In the genomic region with DNA sequence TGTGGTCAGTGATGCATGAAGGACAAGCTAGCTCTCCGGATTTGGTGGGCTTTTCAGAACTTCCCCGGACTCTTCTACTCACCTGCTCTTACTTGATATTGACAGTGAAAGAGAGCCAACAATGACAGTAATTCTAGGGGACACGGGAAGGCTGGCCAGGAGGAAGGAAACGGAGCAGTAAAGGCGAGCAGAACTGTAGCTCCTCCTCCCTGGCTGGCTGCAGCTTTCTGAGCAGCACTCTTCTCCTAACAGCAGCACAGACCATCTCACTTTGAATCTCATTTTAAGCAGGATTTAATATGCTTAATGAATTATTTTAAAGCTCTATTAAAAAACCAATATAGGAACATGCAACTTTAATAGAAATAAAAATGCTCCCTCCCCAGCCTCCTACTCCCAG, we compare ENCODE assay signal across 20 mouse cellular contexts. TPM values are rescaled to one million over a fixed set of nuclear protein-coding genes. Genes with fewer than 3 reads are reported as not detected.
DNase-seq lines count a peak whose midpoint lies in the region; ATAC-seq lines count a peak whose summit lies in the region.
"Had no signal": no experiment of that assay in that cellular context is flagged by ENCODE, and none has a peak within 500 bp of the region (broad histone marks: within the 10 kb centered on the region; RNA-seq: fewer than 3 reads in every experiment).

No protein-coding gene starts in this region.

- no peak for ATAC-seq in heart, embryonic 11.5 days (replicated peaks; ENCODE audit: insufficient number of reproducible peaks, low FRiP score, low TSS enrichment)
- ATAC-seq in megakaryocyte, adult 5-6 weeks (ENCODE audit: poor library complexity, severe bottlenecking) = no peak
- ATAC-seq in forebrain, embryonic 15.5 days (replicated peaks) = no peak
- ATAC-seq: activated CD4-positive, CD25-positive, alpha-beta regulatory T cell, adult 4 months; forebrain, postnatal 0 days; Patski had no signal

- no peak overlapping the region for H3K27ac ChIP-seq in heart, embryonic 11.5 days (ENCODE audit: low read depth, low read length)
- no peak overlapping the region for H3K27ac ChIP-seq in forebrain, embryonic 15.5 days (replicated peaks)
- H3K27ac ChIP-seq: embryonic facial prominence, embryonic 12.5 days; forebrain, embryonic 12.5 days; heart, embryonic 13.5 days; hindbrain, embryonic 12.5 days had no signal

- no peaks in the 10 kb centered on the region for H3K36me3 ChIP-seq in heart, embryonic 11.5 days (ENCODE audit: control insufficient read depth, insufficient read depth, low read length)
- peaks cover 62% of the 10 kb centered on the region for H3K36me3 ChIP-seq in megakaryocyte, embryonic 14.5 days (replicated peaks; ENCODE audit: low read length)
- H3K36me3 ChIP-seq in forebrain, embryonic 15.5 days = no peaks in the 10 kb centered on the region
- H3K36me3 ChIP-seq: forebrain, embryonic 12.5 days had no signal

- no peak overlapping the region for H3K9ac ChIP-seq in heart, embryonic 11.5 days (ENCODE audit: low read depth, low read length)
- no peak overlapping the region for H3K9ac ChIP-seq in forebrain, embryonic 15.5 days (replicated peaks)
- H3K9ac ChIP-seq: embryonic facial prominence, embryonic 12.5 days; forebrain, embryonic 12.5 days; forebrain, postnatal 0 days; heart, embryonic 13.5 days; hindbrain, embryonic 12.5 days had no signal

- no peaks in the 10 kb centered on the region for H3K9me3 ChIP-seq in heart, embryonic 11.5 days (replicated peaks; ENCODE audit: control insufficient read depth, low read length)
- H3K9me3 ChIP-seq in megakaryocyte, embryonic 14.5 days = no peaks in the 10 kb centered on the region
- H3K9me3 ChIP-seq in forebrain, embryonic 15.5 days = no peaks in the 10 kb centered on the region
- H3K9me3 ChIP-seq: embryonic facial prominence, embryonic 12.5 days; forebrain, embryonic 12.5 days; heart, embryonic 13.5 days; hindbrain, embryonic 12.5 days had no signal

- peak; percentile 74 for DNase-seq in heart, adult 11 months
- peak; percentile 9 for DNase-seq in brain, adult 2 months (ENCODE audit: low read depth, low spot score)
- DNase-seq in thymus, postnatal 10 days (ENCODE audit: low spot score in 2 of 2) = no peak
- DNase-seq: forebrain, postnatal 0 days; gastrocnemius, postnatal 14 days; heart, postnatal 36 days had no signal

- H3K4me2 ChIP-seq in heart, embryonic 11.5 days = no peak overlapping the region
- H3K4me2 ChIP-seq in forebrain, embryonic 15.5 days (replicated peaks) = no peak overlapping the region
- H3K4me2 ChIP-seq: embryonic facial prominence, embryonic 12.5 days; forebrain, embryonic 12.5 days; heart, embryonic 13.5 days; hindbrain, embryonic 12.5 days had no signal

- no peaks in the 10 kb centered on the region for H3K27me3 ChIP-seq in heart, embryonic 11.5 days (ENCODE audit: control insufficient read depth, insufficient read depth, low read length)
- H3K27me3 ChIP-seq in megakaryocyte, embryonic 14.5 days (replicated peaks) = no peaks in the 10 kb centered on the region
- no peaks in the 10 kb centered on the region for H3K27me3 ChIP-seq in forebrain, embryonic 15.5 days
- H3K27me3 ChIP-seq: CH12.LX; embryonic facial prominence, embryonic 12.5 days; heart, embryonic 13.5 days; hindbrain, embryonic 12.5 days; Patski had no signal

- no peak overlapping the region for H3K4me3 ChIP-seq in heart, embryonic 11.5 days (ENCODE audit: low read depth, low read length)
- peak overlapping the region; percentile 62 for H3K4me3 ChIP-seq in megakaryocyte, embryonic 14.5 days (replicated peaks)
- no peak overlapping the region for H3K4me3 ChIP-seq in forebrain, embryonic 15.5 days
- H3K4me3 ChIP-seq: embryonic facial prominence, embryonic 12.5 days; forebrain, embryonic 12.5 days; heart, embryonic 13.5 days; hindbrain, embryonic 12.5 days had no signal

- 51% methylated on average over 5 of the region's 5 CpGs for WGBS in heart, embryonic 11.5 days (ENCODE audit: insufficient replicate concordance)
- WGBS in forebrain, embryonic 15.5 days = 25% methylated on average over 5 of the region's 5 CpGs

- peaks cover 8% of the 10 kb centered on the region; the same call in 1 of the 2 replicates for H3K4me1 ChIP-seq in heart, embryonic 11.5 days (ENCODE audit: control insufficient read depth, insufficient read depth, low read length)
- peaks cover 68% of the 10 kb centered on the region for H3K4me1 ChIP-seq in megakaryocyte, embryonic 14.5 days
- H3K4me1 ChIP-seq in forebrain, embryonic 15.5 days = peaks cover 20% of the 10 kb centered on the region
- H3K4me1 ChIP-seq: hindbrain, embryonic 12.5 days had no signal

RNA-seq across cellular contexts. Expression of gene Ism2, which starts 32.4 kb away (rescaled TPM):
- 0.44 and 0.83 TPM in 2 replicates for polyA plus RNA-seq in heart, embryonic 11.5 days (2014; fragmentation: Nextera tagmentation; extraction: Ambion mirVana)
- 0.04 TPM in 1 of 2 replicates, not detected in the other for polyA plus RNA-seq in megakaryocyte, embryonic 14.5 days (2012; ENCODE audit: insufficient read depth, low replicate concordance)
- total RNA-seq in megakaryocyte, adult 5-6 weeks (2015) = not detected in 2 replicates
- not detected in 2 replicates for total RNA-seq in megakaryocyte, adult 5-6 weeks (2017)
- 0.49 and 1.4 TPM in 2 replicates for polyA plus RNA-seq in forebrain, embryonic 15.5 days (2015; fragmentation: Nextera tagmentation; extraction: Ambion mirVana)
- total RNA-seq: adrenal gland, postnatal 14 days; gastrocnemius, adult 18-20 months; heart, adult 8-10 months; heart, postnatal 36 days had no signal
- polyA plus RNA-seq: activated CD4-positive, CD25-positive, alpha-beta regulatory T cell, adult 4 months had no signal

RNA-seq across cellular contexts. Expression of gene Sptlc2, which starts 56.2 kb away (rescaled TPM):
- 73.2 and 82.1 TPM in 2 replicates for polyA plus RNA-seq in heart, embryonic 11.5 days (2014; fragmentation: Nextera tagmentation; extraction: Ambion mirVana)
- 5.6 and 44.0 TPM in 2 replicates for polyA plus RNA-seq in megakaryocyte, embryonic 14.5 days (2012; ENCODE audit: insufficient read depth, low replicate concordance)
- total RNA-seq in megakaryocyte, adult 5-6 weeks (2015) = 210 and 245 TPM in 2 replicates
- 168 and 181 TPM in 2 replicates for total RNA-seq in megakaryocyte, adult 5-6 weeks (2017)
- polyA plus RNA-seq in forebrain, embryonic 15.5 days (2015; fragmentation: Nextera tagmentation; extraction: Ambion mirVana) = 60.8 and 68.3 TPM in 2 replicates

Comparison
In these comparisons a context has a peak if more than half of its experiments do, and no peak if none do; other contexts are left out.
1. DNase-seq: peak in heart, adult 11 months (single experiment) and brain, adult 2 months (single experiment); none in thymus, postnatal 10 days (0 of 2).